Comparison of ENCODE assay signal across 11 mouse cellular contexts in the genomic region with DNA sequence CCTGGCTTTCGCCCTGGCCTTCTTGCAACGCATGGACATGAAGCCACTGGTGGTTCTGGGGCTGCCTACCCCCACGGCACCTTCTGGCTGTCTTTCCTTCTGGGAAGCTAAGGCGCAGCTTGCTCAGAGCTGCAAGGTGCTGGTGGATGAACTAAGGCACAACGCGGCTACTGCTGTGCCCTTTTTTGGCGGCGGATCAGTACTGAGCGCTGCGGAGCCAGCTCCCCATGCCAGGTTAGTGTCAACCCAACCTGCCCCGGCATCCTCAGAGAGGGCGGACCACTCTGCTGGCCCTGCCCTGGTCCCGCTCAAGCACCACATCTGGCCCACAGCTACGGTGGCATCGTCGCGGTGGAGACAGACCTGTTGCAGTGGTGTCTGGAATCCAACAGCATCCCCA. TPM values are rescaled to one million over a fixed set of nuclear protein-coding genes. Genes with fewer than 3 reads are reported as not detected.
DNase-seq lines count a peak whose midpoint lies in the region; ATAC-seq and TF ChIP-seq lines count a peak whose summit lies in the region.
"Had no signal": no experiment of that assay in that cellular context is flagged by ENCODE, and none has a peak within 500 bp of the region (broad histone marks: within the 10 kb centered on the region; RNA-seq: fewer than 3 reads in every experiment).

No protein-coding gene starts in this region.

- 0 out of 2 replicates have a peak overlapping the region, but pooled peaks have one; percentile 51 for H3K4me2 ChIP-seq in kidney, postnatal 0 days (ENCODE audit: low read length)

- DNase-seq in embryo, embryonic 10.5 days (ENCODE audit: low spot score), result peak; percentile 9
- no peak for DNase-seq in embryo, embryonic 9.5 days (ENCODE audit: extremely low spot score)
- DNase-seq in kidney, postnatal 0 days (ENCODE audit: low spot score), result no peak
- DNase-seq in kidney, postnatal 14 days, result no peak
- no peak for DNase-seq in frontal cortex, postnatal 36 days (ENCODE audit: low spot score in 2 of 2)
- no peak for DNase-seq in cerebellum, postnatal 10 days

- no peak overlapping the region for H3K4me3 ChIP-seq in kidney, postnatal 0 days (replicated peaks; ENCODE audit: low read depth, low read length)

- H3K9me3 ChIP-seq in kidney, postnatal 0 days (replicated peaks; ENCODE audit: low read length), result no peaks in the 10 kb centered on the region

- no peak for ATAC-seq in kidney, postnatal 0 days (replicated peaks; ENCODE audit: low FRiP score, low read depth)
- ATAC-seq in erythroid progenitor cell, adult 5-6 weeks (replicated peaks; ENCODE audit: low FRiP score, poor library complexity, severe bottlenecking), result peak; percentile 44
- peak; percentile 15; the same call in 1 of the 2 replicates for ATAC-seq in megakaryocyte progenitor cell, adult 5-6 weeks (replicated peaks; ENCODE audit: poor library complexity)
- ATAC-seq: Patski had no signal

- H3K4me1 ChIP-seq in kidney, postnatal 0 days (replicated peaks; ENCODE audit: insufficient read depth, low read length), result peaks cover 9% of the 10 kb centered on the region; the same call in 1 of the 2 replicates

- TF ChIP-seq CTCF in kidney, postnatal 0 days (IDR thresholded peaks at IDR 0.05; ENCODE audit: low read depth), result no peak

- peaks cover 36% of the 10 kb centered on the region for H3K27me3 ChIP-seq in kidney, postnatal 0 days (ENCODE audit: insufficient read depth, low read length)
- H3K27me3 ChIP-seq: Patski had no signal

- H3K27ac ChIP-seq in kidney, postnatal 0 days, result no peak overlapping the region

- no peaks in the 10 kb centered on the region for H3K36me3 ChIP-seq in kidney, postnatal 0 days (ENCODE audit: insufficient read depth, low read length)

- 10% methylated on average over 17 of the region's 17 CpGs for WGBS in kidney, postnatal 0 days

- no peak overlapping the region for H3K9ac ChIP-seq in kidney, postnatal 0 days (ENCODE audit: low read depth, low read length)

RNA-seq across cellular contexts. Expression of gene Nags, which starts 1.2 kb away (rescaled TPM):
- not detected in 2 replicates for polyA plus RNA-seq in kidney, postnatal 0 days (2015; fragmentation: Nextera tagmentation; extraction: Ambion mirVana)
- total RNA-seq in erythroid progenitor cell, adult 5-6 weeks (2015; ENCODE audit: low replicate concordance), result 3.8 TPM in 1 of 2 replicates, not detected in the other
- total RNA-seq in erythroid progenitor cell, adult 5-6 weeks (2017; ENCODE audit: low replicate concordance), result not detected in 2 replicates
- total RNA-seq in megakaryocyte progenitor cell, adult 5-6 weeks (2015), result 0.29 and 0.39 TPM in 2 replicates
- 0.20 TPM in 1 of 2 replicates, not detected in the other for total RNA-seq in megakaryocyte progenitor cell, adult 5-6 weeks (2017)
- total RNA-seq: gastrocnemius, adult 8-10 months had no signal
- polyA plus RNA-seq: Patski had no signal

RNA-seq across cellular contexts. Expression of gene Tmem101, which starts 9.7 kb away (rescaled TPM):
- polyA plus RNA-seq in kidney, postnatal 0 days (2015; fragmentation: Nextera tagmentation; extraction: Ambion mirVana), result 25.0 and 28.6 TPM in 2 replicates
- 1.1 and 1.3 TPM in 2 replicates for total RNA-seq in erythroid progenitor cell, adult 5-6 weeks (2015; ENCODE audit: low replicate concordance)
- total RNA-seq in erythroid progenitor cell, adult 5-6 weeks (2017; ENCODE audit: low replicate concordance), result 2.9 and 5.1 TPM in 2 replicates
- 8.1 and 11.5 TPM in 2 replicates for total RNA-seq in megakaryocyte progenitor cell, adult 5-6 weeks (2015)
- 14.9 and 17.5 TPM in 2 replicates for total RNA-seq in megakaryocyte progenitor cell, adult 5-6 weeks (2017)

RNA-seq across cellular contexts. Expression of gene Lsm12, which starts 38.6 kb away (rescaled TPM):
- 111 and 123 TPM in 2 replicates for polyA plus RNA-seq in kidney, postnatal 0 days (2015; fragmentation: Nextera tagmentation; extraction: Ambion mirVana)
- 60.8 and 82.5 TPM in 2 replicates for total RNA-seq in erythroid progenitor cell, adult 5-6 weeks (2015; ENCODE audit: low replicate concordance)
- total RNA-seq in erythroid progenitor cell, adult 5-6 weeks (2017; ENCODE audit: low replicate concordance), result 28.0 and 39.7 TPM in 2 replicates
- total RNA-seq in megakaryocyte progenitor cell, adult 5-6 weeks (2015), result 127 and 133 TPM in 2 replicates
- total RNA-seq in megakaryocyte progenitor cell, adult 5-6 weeks (2017), result 67.8 and 79.1 TPM in 2 replicates

RNA-seq across cellular contexts. Expression of gene Pyy, which starts 38.9 kb away (rescaled TPM):
- not detected in 2 replicates for polyA plus RNA-seq in kidney, postnatal 0 days (2015; fragmentation: Nextera tagmentation; extraction: Ambion mirVana)
- not detected in 2 replicates for total RNA-seq in erythroid progenitor cell, adult 5-6 weeks (2015; ENCODE audit: low replicate concordance)
- total RNA-seq in erythroid progenitor cell, adult 5-6 weeks (2017; ENCODE audit: low replicate concordance), result not detected in 2 replicates
- not detected in 2 replicates for total RNA-seq in megakaryocyte progenitor cell, adult 5-6 weeks (2015)
- total RNA-seq in megakaryocyte progenitor cell, adult 5-6 weeks (2017), result not detected in 2 replicates
- total RNA-seq: gastrocnemius, adult 8-10 months; left cerebral cortex, adult 8-10 months had no signal
- polyA plus RNA-seq: Patski had no signal

RNA-seq across cellular contexts. Expression of gene G6pc3, which starts 42.9 kb away (rescaled TPM):
- polyA plus RNA-seq in kidney, postnatal 0 days (2015; fragmentation: Nextera tagmentation; extraction: Ambion mirVana), result 41.4 and 43.6 TPM in 2 replicates
- total RNA-seq in erythroid progenitor cell, adult 5-6 weeks (2015; ENCODE audit: low replicate concordance), result 4.0 and 14.3 TPM in 2 replicates
- 4.4 and 8.6 TPM in 2 replicates for total RNA-seq in erythroid progenitor cell, adult 5-6 weeks (2017; ENCODE audit: low replicate concordance)
- 106 and 144 TPM in 2 replicates for total RNA-seq in megakaryocyte progenitor cell, adult 5-6 weeks (2015)
- 61.8 and 65.0 TPM in 2 replicates for total RNA-seq in megakaryocyte progenitor cell, adult 5-6 weeks (2017)
